Mouse (Mus musculus) liver (tissue): ENCODE data around the gene Rps3.
A peak's percentile ranks its signal among the peaks of the same experiment; 100 is the strongest.

ENCODE experiments used
- DNase-seq: peaks from one replicate; pipeline ENCODE4 v3.0.0-alpha.2; 2020; ENCODE audit warnings: mixed read lengths

Rps3 gene

GRCm38 (mm10) chr7:99474836-99475561 is 8.5 kb downstream of the Rps3 start:
- peak; percentile 79 for DNase-seq

- DNase-seq, result peak; percentile 46
Measured at GRCm38 (mm10) chr7:99473638-99474407, 9.7 kb downstream of the Rps3 start.

GRCm38 (mm10) chr7:99471578-99471977 is 12.0 kb downstream of the Rps3 start:
- no peak for DNase-seq

GRCm38 (mm10) chr7:99469680-99470405 is 13.7 kb downstream of the Rps3 start:
- DNase-seq, result no peak

- DNase-seq, result peak; percentile 70
Measured at GRCm38 (mm10) chr7:99468283-99469132, 15.0 kb downstream of the Rps3 start.

GRCm38 (mm10) chr7:99467916-99468282 is 15.6 kb downstream of the Rps3 start:
- no peak for DNase-seq

- DNase-seq, result no peak
Measured at GRCm38 (mm10) chr7:99465811-99466210, 17.7 kb downstream of the Rps3 start, which contains the start of gene Klhl35. Klhl35 (plus strand) TSS chr7:99466004.

GRCm38 (mm10) chr7:99463120-99463519 is 20.4 kb downstream of the Rps3 start:
- DNase-seq, result no peak

- no peak for DNase-seq
Measured at GRCm38 (mm10) chr7:99459888-99460652, 23.5 kb downstream of the Rps3 start.

GRCm38 (mm10) chr7:99458849-99459248 is 24.7 kb downstream of the Rps3 start:
- DNase-seq, result no peak

- no peak for DNase-seq
Measured at GRCm38 (mm10) chr7:99454044-99454443, 29.5 kb downstream of the Rps3 start.

- no peak for DNase-seq
Measured at GRCm38 (mm10) chr7:99452859-99453258, 30.7 kb downstream of the Rps3 start.

- DNase-seq, result peak; percentile 49
Measured at GRCm38 (mm10) chr7:99450703-99451102, 32.8 kb downstream of the Rps3 start.

- no peak for DNase-seq
Measured at GRCm38 (mm10) chr7:99449751-99450150, 33.8 kb downstream of the Rps3 start.

- no peak for DNase-seq
Measured at GRCm38 (mm10) chr7:99449063-99449462, 34.5 kb downstream of the Rps3 start.

GRCm38 (mm10) chr7:99448619-99449018 is 34.9 kb downstream of the Rps3 start:
- DNase-seq, result no peak

GRCm38 (mm10) chr7:99447323-99447722 is 36.2 kb downstream of the Rps3 start:
- no peak for DNase-seq

GRCm38 (mm10) chr7:99445833-99446232 is 37.7 kb downstream of the Rps3 start:
- no peak for DNase-seq

- DNase-seq, result no peak
Measured at GRCm38 (mm10) chr7:99444012-99444411, 39.5 kb downstream of the Rps3 start.

GRCm38 (mm10) chr7:99443164-99443563 is 40.4 kb downstream of the Rps3 start:
- DNase-seq, result no peak

- DNase-seq, result peak; percentile 22
Measured at GRCm38 (mm10) chr7:99441534-99442072, 41.9 kb downstream of the Rps3 start.
